Mouse (Mus musculus) CD4-positive helper T cell, adult 2 months (primary cell): ENCODE data around the gene Ccdc33.

Experiments used
- DNase-seq: peaks from one replicate; pipeline ENCODE4 v3.0.0-alpha.2; 2012; ENCODE audit warnings: low read depth, missing footprints, low spot score

The Ccdc33 gene

GRCm38 (mm10) chr9:58012935-58013334, 105.7 kb downstream of the Ccdc33 start:
- DNase-seq = no peak

- no peak for DNase-seq
Observed at GRCm38 (mm10) chr9:58012486-58012885, 106.1 kb downstream of the Ccdc33 start.

GRCm38 (mm10) chr9:58011552-58011951, 107.1 kb downstream of the Ccdc33 start:
- DNase-seq = no peak

GRCm38 (mm10) chr9:58011027-58011426, 107.6 kb downstream of the Ccdc33 start:
- no peak for DNase-seq

- DNase-seq = no peak
Observed at GRCm38 (mm10) chr9:58009588-58009987, 109.0 kb downstream of the Ccdc33 start.

GRCm38 (mm10) chr9:58009015-58009362, 109.6 kb downstream of the Ccdc33 start:
- DNase-seq = no peak

GRCm38 (mm10) chr9:58008336-58009014, 110.1 kb downstream of the Ccdc33 start:
- no peak for DNase-seq

GRCm38 (mm10) chr9:58005753-58006461, 112.7 kb downstream of the Ccdc33 start, which contains the start of gene Cyp11a1:
Gene Cyp11a1 (plus strand): TSS chr9:58006411.
- no peak for DNase-seq

GRCm38 (mm10) chr9:58003272-58003671, 115.4 kb downstream of the Ccdc33 start:
- DNase-seq = no peak

GRCm38 (mm10) chr9:57999676-58000075, 118.9 kb downstream of the Ccdc33 start:
- DNase-seq = no peak

GRCm38 (mm10) chr9:57998685-57999084, 119.9 kb downstream of the Ccdc33 start:
- DNase-seq = no peak

GRCm38 (mm10) chr9:57998032-57998659, 120.5 kb downstream of the Ccdc33 start:
- peak; percentile 79 for DNase-seq

GRCm38 (mm10) chr9:57997511-57998031, 121.1 kb downstream of the Ccdc33 start:
- DNase-seq = no peak

GRCm38 (mm10) chr9:57995282-57995681, 123.3 kb downstream of the Ccdc33 start:
- DNase-seq = no peak

GRCm38 (mm10) chr9:57992781-57993591, 125.6 kb downstream of the Ccdc33 start:
- no peak for DNase-seq

GRCm38 (mm10) chr9:57992060-57992459, 126.6 kb downstream of the Ccdc33 start:
- DNase-seq = no peak

GRCm38 (mm10) chr9:57990438-57991110, 128.0 kb downstream of the Ccdc33 start:
- peak; percentile 64 for DNase-seq

- DNase-seq = no peak
Observed at GRCm38 (mm10) chr9:57989309-57989708, 129.3 kb downstream of the Ccdc33 start.

GRCm38 (mm10) chr9:57988098-57988497, 130.5 kb downstream of the Ccdc33 start:
- DNase-seq = no peak

GRCm38 (mm10) chr9:57986293-57986692, 132.3 kb downstream of the Ccdc33 start:
- DNase-seq = no peak

- DNase-seq = no peak
Observed at GRCm38 (mm10) chr9:57985304-57985703, 133.3 kb downstream of the Ccdc33 start.
